Mouse (Mus musculus) heart, embryonic 14.5 days (tissue): ENCODE results near the gene Rtkn2. TPM values are rescaled to one million over a fixed set of nuclear protein-coding genes. Genes with fewer than 3 reads are reported as not detected.

Source experiments
- ATAC-seq: fragments of 200-750 bp; cut with Nextera tagmentation; 2 replicates; pipeline ENCODE4 v1.8.0; 2017; ENCODE audit warnings: low read depth, moderate TSS enrichment; ENCODE audit not compliant: insufficient number of reproducible peaks, insufficient read depth, low FRiP score
- H3K27ac ChIP-seq, 2 experiments: fragments of 200-500 bp in 1 of 2; fragments of 300-500 bp in 1 of 2; sonication (generic) in 1 of 2; replicated peaks in 1 of 2; 2 replicates each; pipeline ENCODE4 v1.5.1; 2012 to 2014; ENCODE audit warnings: low read depth in 2 of 2, low read length in 2 of 2, control low read depth in 1 of 2, mild to moderate bottlenecking in 1 of 2, mixed read lengths in 1 of 2; ENCODE audit not compliant: control insufficient read depth in 1 of 2, insufficient read depth in 1 of 2
- H3K27me3 ChIP-seq: fragments of 300-500 bp; sonication (generic); 2 replicates; pipeline ENCODE4 v1.6.1; 2014; ENCODE audit warnings: mild to moderate bottlenecking, low read length, control low read depth; ENCODE audit not compliant: control insufficient read depth, insufficient read depth
- H3K36me3 ChIP-seq: fragments of 300-500 bp; sonication (generic); 2 replicates; pipeline ENCODE4 v1.6.1; 2014; ENCODE audit warnings: mild to moderate bottlenecking, control low read depth, low read length, mixed read lengths; ENCODE audit not compliant: control insufficient read depth, insufficient read depth
- H3K4me1 ChIP-seq, 2 experiments: fragments of 200-500 bp in 1 of 2; fragments of 300-500 bp in 1 of 2; sonication (generic) in 1 of 2; 2 replicates each; pipeline ENCODE4 v1.6.1; 2012 to 2014; ENCODE audit warnings: low read length in 2 of 2, control low read depth in 1 of 2, mixed read lengths in 1 of 2; ENCODE audit not compliant: control insufficient read depth in 2 of 2, insufficient read depth in 2 of 2
- H3K4me2 ChIP-seq: fragments of 300-500 bp; sonication (generic); 2 replicates; pipeline ENCODE4 v1.6.1; 2014; ENCODE audit warnings: mild to moderate bottlenecking, low read length
- H3K4me3 ChIP-seq, 2 experiments: fragments of 200-500 bp in 1 of 2; fragments of 300-500 bp in 1 of 2; sonication (generic) in 1 of 2; 2 replicates each; pipeline ENCODE4 v1.5.1; 2012 to 2014; ENCODE audit warnings: low read length in 2 of 2, mild to moderate bottlenecking in 2 of 2, control low read depth in 1 of 2, low read depth in 1 of 2, moderate library complexity in 1 of 2; ENCODE audit not compliant: control insufficient read depth in 1 of 2, insufficient read depth in 1 of 2
- H3K9ac ChIP-seq: fragments of 300-500 bp; sonication (generic); 2 replicates; pipeline ENCODE4 v1.6.1; 2014; ENCODE audit warnings: mild to moderate bottlenecking, low read length
- H3K9me3 ChIP-seq: fragments of 300-500 bp; sonication (generic); 2 replicates; pipeline ENCODE4 v1.6.1; 2016; ENCODE audit warnings: low read length, control low read depth; ENCODE audit not compliant: control insufficient read depth
- WGBS: fragments of 180-500 bp; shearing (Covaris S2); extraction: QIAGEN DNeasy Blood & Tissue Kit; methylation state at CpG from one replicate; pipeline ENCODE4 v1.1.7; 2014; 5-methylcytosine and 5-hydroxymethylcytosine counted together
- polyA plus RNA-seq: library from polyadenylated mRNA; unstranded; fragments of >200 nt; fragmentation: Nextera tagmentation; extraction: Ambion mirVana; gene quantifications from 2 replicates; pipeline ENCODE4 v1.2.1, GENCODE M21; 2014

Gene Rtkn2
- polyA plus RNA-seq, 1 experiment from 2014 or later: 7.3 TPM

GRCm38 (mm10) chr10:67950059-67950748 is 29.2 kb upstream of the Rtkn2 start:
- Histone ChIP-seq H3K9ac (no peak overlapping the region), H3K27me3 (no peaks in the 10 kb centered on the region), H3K4me1 (no peaks in the 10 kb centered on the region), H3K36me3 (no peaks in the 10 kb centered on the region), H3K9me3 (0 out of 2 replicates have a peak, but pooled peaks cover 7% of the 10 kb centered on the region), H3K4me2 (no peak overlapping the region), H3K27ac (no peak overlapping the region), H3K4me3 (no peak overlapping the region)
- WGBS: 65% methylated on average over 8 of the region's 8 CpGs
- ATAC-seq: no peak

GRCm38 (mm10) chr10:67951690-67952089 is 27.7 kb upstream of the Rtkn2 start:
- Histone ChIP-seq H3K27ac (no peak overlapping the region), H3K4me3 (no peak overlapping the region), H3K9me3 (0 out of 2 replicates have a peak, but pooled peaks cover 2% of the 10 kb centered on the region), H3K27me3 (no peaks in the 10 kb centered on the region), H3K4me2 (no peak overlapping the region), H3K9ac (no peak overlapping the region), H3K4me1 (no peaks in the 10 kb centered on the region), H3K36me3 (no peaks in the 10 kb centered on the region)
- WGBS: 73% methylated on average over 4 of the region's 4 CpGs
- no peak for ATAC-seq

GRCm38 (mm10) chr10:67955982-67956381 is 23.4 kb upstream of the Rtkn2 start:
- no peaks in the 10 kb centered on the region for H3K36me3 ChIP-seq
- H3K9ac ChIP-seq: no peak overlapping the region
- ATAC-seq: no peak
- H3K27ac ChIP-seq: no peak overlapping the region
- no peaks in the 10 kb centered on the region for H3K27me3 ChIP-seq
- H3K4me1 ChIP-seq: no peaks in the 10 kb centered on the region
- no peak overlapping the region for H3K4me3 ChIP-seq
- 91% methylated on average over 2 of the region's 2 CpGs for WGBS
- no peak overlapping the region for H3K4me2 ChIP-seq
- no peaks in the 10 kb centered on the region for H3K9me3 ChIP-seq

- H3K4me2 ChIP-seq: no peak overlapping the region
- no peak overlapping the region for H3K4me3 ChIP-seq
- no peak for ATAC-seq
- H3K27me3 ChIP-seq: no peaks in the 10 kb centered on the region
- WGBS: 66% methylated on average over 3 of the region's 3 CpGs
- H3K9me3 ChIP-seq: no peaks in the 10 kb centered on the region
- no peaks in the 10 kb centered on the region for H3K4me1 ChIP-seq
- H3K27ac ChIP-seq: no peak overlapping the region
- no peak overlapping the region for H3K9ac ChIP-seq
- H3K36me3 ChIP-seq: no peaks in the 10 kb centered on the region
These were observed 19.4 kb upstream of the Rtkn2 start for GRCm38 (mm10) chr10:67959982-67960381.

GRCm38 (mm10) chr10:67962496-67962895 is 16.9 kb upstream of the Rtkn2 start:
- Histone ChIP-seq H3K27me3 (no peaks in the 10 kb centered on the region), H3K4me3 (no peak overlapping the region), H3K4me1 (no peaks in the 10 kb centered on the region), H3K36me3 (no peaks in the 10 kb centered on the region), H3K9me3 (no peaks in the 10 kb centered on the region), H3K4me2 (no peak overlapping the region), H3K9ac (no peak overlapping the region), H3K27ac (no peak overlapping the region)
- whole genome bisulfite sequencing: 70% methylated on average over 10 of the region's 10 CpGs
- no peak for ATAC-seq

GRCm38 (mm10) chr10:67964060-67964459 is 15.3 kb upstream of the Rtkn2 start:
- Histone ChIP-seq H3K4me1 (no peaks in the 10 kb centered on the region), H3K36me3 (no peaks in the 10 kb centered on the region), H3K27ac (no peak overlapping the region), H3K9ac (no peak overlapping the region), H3K4me2 (no peak overlapping the region), H3K27me3 (no peaks in the 10 kb centered on the region), H3K9me3 (no peaks in the 10 kb centered on the region), H3K4me3 (no peak overlapping the region)
- no peak for ATAC-seq
- 71% methylated on average over 8 of the region's 8 CpGs for WGBS

- no peak for ATAC-seq
- WGBS: 81% methylated on average over 4 of the region's 4 CpGs
- Histone ChIP-seq H3K4me3 (no peak overlapping the region), H3K36me3 (no peaks in the 10 kb centered on the region), H3K4me2 (no peak overlapping the region), H3K9ac (no peak overlapping the region), H3K27me3 (no peaks in the 10 kb centered on the region), H3K27ac (no peak overlapping the region), H3K4me1 (no peaks in the 10 kb centered on the region), H3K9me3 (no peaks in the 10 kb centered on the region)
These were observed 14.0 kb upstream of the Rtkn2 start for GRCm38 (mm10) chr10:67965251-67965986.
